Mouse (Mus musculus) retina, postnatal 1 day (tissue): ENCODE measurements around the gene Ptprk.

Experiments used
- DNase-seq: peaks from one replicate; pipeline ENCODE4 v3.0.0-alpha.2; 2012

Gene Ptprk

GRCm38 (mm10) chr10:28193630-28194029 is 119.0 kb downstream of the Ptprk start:
- DNase-seq, result no peak

GRCm38 (mm10) chr10:28200609-28201008 is 126.0 kb downstream of the Ptprk start:
- DNase-seq, result no peak

- DNase-seq, result no peak
Measured at GRCm38 (mm10) chr10:28209394-28209793, 134.8 kb downstream of the Ptprk start.

GRCm38 (mm10) chr10:28212083-28212482 is 137.5 kb downstream of the Ptprk start:
- DNase-seq, result no peak

- no peak for DNase-seq
Measured at GRCm38 (mm10) chr10:28215153-28215552, 140.5 kb downstream of the Ptprk start.

GRCm38 (mm10) chr10:28223602-28224001 is 149.0 kb downstream of the Ptprk start:
- DNase-seq, result no peak

- no peak for DNase-seq
Measured at GRCm38 (mm10) chr10:28224376-28224775, 149.8 kb downstream of the Ptprk start.

GRCm38 (mm10) chr10:28225536-28226075 is 151.0 kb downstream of the Ptprk start:
- no peak for DNase-seq

- DNase-seq, result no peak
Measured at GRCm38 (mm10) chr10:28227732-28228131, 153.1 kb downstream of the Ptprk start.

GRCm38 (mm10) chr10:28228208-28228607 is 153.6 kb downstream of the Ptprk start:
- DNase-seq, result no peak

GRCm38 (mm10) chr10:28232273-28233167 is 157.9 kb downstream of the Ptprk start:
- DNase-seq, result peak; percentile 5

- no peak for DNase-seq
Measured at GRCm38 (mm10) chr10:28249047-28249446, 174.4 kb downstream of the Ptprk start.

GRCm38 (mm10) chr10:28251385-28251784 is 176.8 kb downstream of the Ptprk start:
- no peak for DNase-seq

- no peak for DNase-seq
Measured at GRCm38 (mm10) chr10:28260651-28261050, 186.0 kb downstream of the Ptprk start.

GRCm38 (mm10) chr10:28262159-28262558 is 187.5 kb downstream of the Ptprk start:
- DNase-seq, result no peak

GRCm38 (mm10) chr10:28263546-28263945 is 188.9 kb downstream of the Ptprk start:
- no peak for DNase-seq

GRCm38 (mm10) chr10:28270273-28270672 is 195.7 kb downstream of the Ptprk start:
- no peak for DNase-seq

- DNase-seq, result no peak
Measured at GRCm38 (mm10) chr10:28271729-28272606, 197.3 kb downstream of the Ptprk start.

- no peak for DNase-seq
Measured at GRCm38 (mm10) chr10:28278757-28279156, 204.1 kb downstream of the Ptprk start.

GRCm38 (mm10) chr10:28297531-28297930 is 222.9 kb downstream of the Ptprk start:
- no peak for DNase-seq

GRCm38 (mm10) chr10:28299207-28299606 is 224.6 kb downstream of the Ptprk start:
- no peak for DNase-seq

- no peak for DNase-seq
Measured at GRCm38 (mm10) chr10:28303856-28304255, 229.2 kb downstream of the Ptprk start.

- DNase-seq, result no peak
Measured at GRCm38 (mm10) chr10:28304292-28304875, 229.8 kb downstream of the Ptprk start.
